Mouse (Mus musculus) MEL (cell line): ENCODE results near the gene Elp6.

Experiments used
- CTCF ChIP-seq, 3 experiments: IDR thresholded peaks in 2 of 3; conservative IDR thresholded peaks in 1 of 3; 2 replicates each; pipeline ENCODE4 v1.5.1; 2011 to 2012; ENCODE audit warnings: low read length in 3 of 3, low read depth in 2 of 3, mild to moderate bottlenecking in 2 of 3, improper control_type of control experiment in 1 of 3, inconsistent platforms in 1 of 3, mixed read lengths in 1 of 3, moderate library complexity in 1 of 3; ENCODE audit not compliant: control insufficient read depth in 1 of 3, insufficient read depth in 1 of 3, poor library complexity in 1 of 3, severe bottlenecking in 1 of 3
- EP300 ChIP-seq, 2 experiments: IDR thresholded peaks; 2 replicates each; pipeline ENCODE4 v1.6.1; 2011; ENCODE audit warnings: improper control_type of control experiment in 2 of 2, low read length in 2 of 2, low read depth in 1 of 2, mild to moderate bottlenecking in 1 of 2
- MEF2A ChIP-seq: IDR thresholded peaks from 2 replicates; pipeline ENCODE4 v1.6.1; 2014; ENCODE audit warnings: low read depth, mild to moderate bottlenecking, inconsistent platforms, low read length, improper control_type of control experiment; ENCODE audit not compliant: poor library complexity, insufficient replicate concordance, severe bottlenecking; ENCODE audit errors: extremely low read depth
- MYC ChIP-seq: IDR thresholded peaks from 2 replicates; pipeline ENCODE4 v1.6.1; 2011; ENCODE audit warnings: low read depth, mild to moderate bottlenecking, low read length, improper control_type of control experiment, moderate library complexity
- POLR2A ChIP-seq, 2 experiments: IDR thresholded peaks; 2 replicates each; pipeline ENCODE4 v1.6.1; 2011 to 2012; ENCODE audit warnings: low read length in 2 of 2, mild to moderate bottlenecking in 2 of 2, control low read depth in 1 of 2, improper control_type of control experiment in 1 of 2, low read depth in 1 of 2, moderate library complexity in 1 of 2; ENCODE audit not compliant: control insufficient read depth in 1 of 2, insufficient read depth in 1 of 2, poor library complexity in 1 of 2
- ZC3H11A ChIP-seq: IDR thresholded peaks from 2 replicates; pipeline ENCODE4 v1.6.1; 2012; ENCODE audit warnings: low read depth, mild to moderate bottlenecking, inconsistent platforms, low read length, improper control_type of control experiment

DNA sequence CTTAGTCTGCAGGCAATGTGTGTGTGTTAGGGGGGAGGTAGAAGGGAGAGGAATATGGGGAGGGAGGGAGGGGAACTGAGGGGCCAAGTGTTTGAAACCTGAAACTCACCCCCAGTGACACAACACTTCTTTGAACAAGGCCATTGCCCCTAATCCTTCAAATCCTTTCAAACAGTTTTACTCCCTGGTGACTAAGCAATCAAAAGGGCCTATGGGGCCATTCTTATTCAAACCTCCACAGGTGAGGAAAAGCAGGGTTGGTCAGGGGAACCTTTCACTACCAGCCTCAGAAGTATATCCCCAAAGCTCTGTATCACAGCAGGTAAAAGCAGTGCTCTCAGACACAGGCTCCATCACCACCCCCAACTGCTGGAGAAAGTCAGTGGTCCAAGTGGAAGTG lies 18.0 kb downstream of the Elp6 start:
- no peak for TF ChIP-seq MYC
- TF ChIP-seq CTCF (IDR thresholded peaks at IDR 0.05 in 2 of 3, conservative IDR thresholded peaks at IDR 0.05 in 1 of 3; ENCODE audit: control insufficient read depth in 1 of 3, insufficient read depth in 1 of 3, low read depth in 2 of 3, low read length in 3 of 3, poor library complexity in 1 of 3, severe bottlenecking in 1 of 3) = no peak
- TF ChIP-seq MEF2A = no peak
- TF ChIP-seq EP300 (IDR thresholded peaks at IDR 0.05; ENCODE audit: low read depth in 1 of 2, low read length in 2 of 2) = no peak
- no peak for TF ChIP-seq ZC3H11A
- TF ChIP-seq POLR2A (IDR thresholded peaks at IDR 0.05; ENCODE audit: control insufficient read depth in 1 of 2, insufficient read depth in 1 of 2, low read depth in 1 of 2, low read length in 2 of 2, poor library complexity in 1 of 2) = no peak
